Mouse (Mus musculus) hindbrain, embryonic 16.5 days (tissue): ENCODE measurements around the gene A230050P20Rik. TPM values are rescaled to one million over a fixed set of nuclear protein-coding genes. Genes with fewer than 3 reads are reported as not detected.

ENCODE experiments used
- ATAC-seq: fragments of 200-750 bp; cut with Nextera tagmentation; 2 replicates; pipeline ENCODE4 v1.8.0; 2017; ENCODE audit warnings: moderate TSS enrichment, moderate library complexity
- H3K27ac ChIP-seq: fragments of 300-500 bp; sonication (generic); 2 replicates; pipeline ENCODE4 v1.5.1; 2014; ENCODE audit warnings: low read depth, mild to moderate bottlenecking, control low read depth, low read length, moderate library complexity
- H3K27me3 ChIP-seq: fragments of 300-500 bp; sonication (generic); replicated peaks from 2 replicates; pipeline ENCODE4 v1.6.1; 2014; ENCODE audit warnings: low read length; ENCODE audit not compliant: control insufficient read depth, insufficient read depth
- H3K36me3 ChIP-seq: fragments of 300-500 bp; sonication (generic); 2 replicates; pipeline ENCODE4 v1.6.1; 2014; ENCODE audit warnings: mild to moderate bottlenecking, low read length, moderate library complexity, mixed read lengths; ENCODE audit not compliant: control insufficient read depth, insufficient read depth
- H3K4me1 ChIP-seq: fragments of 300-500 bp; sonication (generic); 2 replicates; pipeline ENCODE4 v1.6.1; 2014; ENCODE audit warnings: low read depth, low read length; ENCODE audit not compliant: control insufficient read depth, insufficient read depth
- H3K4me2 ChIP-seq: fragments of 300-500 bp; sonication (generic); 2 replicates; pipeline ENCODE4 v1.6.1; 2014; ENCODE audit warnings: mild to moderate bottlenecking, low read length, control low read depth, moderate library complexity
- H3K4me3 ChIP-seq: fragments of 300-500 bp; sonication (generic); 2 replicates; pipeline ENCODE4 v1.5.1; 2014; ENCODE audit warnings: mild to moderate bottlenecking, low read length, control low read depth, moderate library complexity
- H3K9ac ChIP-seq: fragments of 300-500 bp; sonication (generic); 2 replicates; pipeline ENCODE4 v1.6.1; 2014; ENCODE audit warnings: low read depth, mild to moderate bottlenecking, control low read depth, low read length, moderate library complexity
- H3K9me3 ChIP-seq: fragments of 300-500 bp; sonication (generic); 2 replicates; pipeline ENCODE4 v1.6.1; 2014; ENCODE audit warnings: mild to moderate bottlenecking, low read length, moderate library complexity; ENCODE audit not compliant: control insufficient read depth
- WGBS: fragments of 180-500 bp; shearing (Covaris S2); extraction: QIAGEN DNeasy Blood & Tissue Kit; methylation state at CpG from one replicate; pipeline ENCODE4 v1.1.7; 2014; 5-methylcytosine and 5-hydroxymethylcytosine counted together
- polyA plus RNA-seq: library from polyadenylated mRNA; unstranded; fragments of >200 nt; fragmentation: Nextera tagmentation; extraction: Ambion mirVana; gene quantifications from 2 replicates; pipeline ENCODE4 v1.2.1, GENCODE M21; 2015

A230050P20Rik gene
- polyA plus RNA-seq, 1 experiment from 2014 or later, result 22.6 TPM

GRCm38 (mm10) chr9:20870211-20871173, 2.0 kb downstream of the A230050P20Rik start:
- H3K36me3 ChIP-seq, result no peaks in the 10 kb centered on the region
- H3K9me3 ChIP-seq, result no peaks in the 10 kb centered on the region
- H3K27me3 ChIP-seq, result peaks cover 23% of the 10 kb centered on the region
- H3K4me3 ChIP-seq, result no peak overlapping the region
- ATAC-seq, result no peak
- no peak overlapping the region for H3K27ac ChIP-seq
- H3K4me1 ChIP-seq, result 0 out of 2 replicates have a peak, but pooled peaks cover 2% of the 10 kb centered on the region
- H3K9ac ChIP-seq, result no peak overlapping the region
- H3K4me2 ChIP-seq, result no peak overlapping the region
- 76% methylated on average over 12 of the region's 12 CpGs for WGBS

- H3K9ac ChIP-seq, result no peak overlapping the region
- no peak overlapping the region for H3K4me2 ChIP-seq
- no peak for ATAC-seq
- no peak overlapping the region for H3K27ac ChIP-seq
- H3K36me3 ChIP-seq, result no peaks in the 10 kb centered on the region
- no peak overlapping the region for H3K4me3 ChIP-seq
- 91% methylated on average over 10 of the region's 10 CpGs for WGBS
- peaks cover 6% of the 10 kb centered on the region for H3K4me1 ChIP-seq
- no peaks in the 10 kb centered on the region for H3K9me3 ChIP-seq
- H3K27me3 ChIP-seq, result peaks cover 21% of the 10 kb centered on the region
These were observed 4.5 kb downstream of the A230050P20Rik start for GRCm38 (mm10) chr9:20872991-20873390.

GRCm38 (mm10) chr9:20873521-20873920, 5.1 kb downstream of the A230050P20Rik start:
- Histone ChIP-seq H3K9me3 (no peaks in the 10 kb centered on the region), H3K4me1 (peaks cover 5% of the 10 kb centered on the region), H3K36me3 (no peaks in the 10 kb centered on the region), H3K4me2 (no peak overlapping the region), H3K9ac (no peak overlapping the region; the same call in 1 of the 2 replicates), H3K27me3 (peaks cover 18% of the 10 kb centered on the region), H3K27ac (no peak overlapping the region), H3K4me3 (no peak overlapping the region)
- WGBS, result 92% methylated on average over 12 of the region's 12 CpGs
- ATAC-seq, result no peak

- 65% methylated on average over 23 of the region's 23 CpGs for WGBS
- Histone ChIP-seq H3K36me3 (no peaks in the 10 kb centered on the region), H3K27ac (no peak overlapping the region), H3K9ac (no peak overlapping the region), H3K4me2 (no peak overlapping the region), H3K27me3 (peaks cover 7% of the 10 kb centered on the region), H3K9me3 (no peaks in the 10 kb centered on the region), H3K4me3 (no peak overlapping the region), H3K4me1 (peaks cover 4% of the 10 kb centered on the region)
- ATAC-seq, result no peak
These were observed 6.8 kb downstream of the A230050P20Rik start for GRCm38 (mm10) chr9:20875021-20875790.

GRCm38 (mm10) chr9:20876318-20877117, 8.1 kb downstream of the A230050P20Rik start:
- peaks cover 4% of the 10 kb centered on the region for H3K4me1 ChIP-seq

GRCm38 (mm10) chr9:20877118-20878040, 8.9 kb downstream of the A230050P20Rik start:
- H3K9ac ChIP-seq, result peak overlapping the region; percentile 54
- no peak for ATAC-seq
- whole genome bisulfite sequencing, result 36% methylated on average over 14 of the region's 14 CpGs
- peak overlapping the region; percentile 67 for H3K27ac ChIP-seq
- H3K4me3 ChIP-seq, result peak overlapping the region; percentile 44
- peaks cover 4% of the 10 kb centered on the region for H3K4me1 ChIP-seq
- H3K9me3 ChIP-seq, result no peaks in the 10 kb centered on the region
- no peaks in the 10 kb centered on the region; the same call in 1 of the 2 replicates for H3K27me3 ChIP-seq
- peak overlapping the region; percentile 64 for H3K4me2 ChIP-seq
- H3K36me3 ChIP-seq, result no peaks in the 10 kb centered on the region

More at GRCm38 (mm10) chr9:20876318-20877117, 8.1 kb downstream of the A230050P20Rik start:
- no peak for ATAC-seq
- Histone ChIP-seq H3K36me3 (no peaks in the 10 kb centered on the region), H3K4me2 (no peak overlapping the region), H3K9ac (no peak overlapping the region), H3K4me3 (no peak overlapping the region), H3K27ac (no peak overlapping the region), H3K27me3 (no peaks in the 10 kb centered on the region; the same call in 1 of the 2 replicates), H3K9me3 (no peaks in the 10 kb centered on the region)
- 71% methylated on average over 9 of the region's 9 CpGs for WGBS

- peak; percentile 96 for ATAC-seq
- Histone ChIP-seq H3K27ac (peak overlapping the region; percentile 90), H3K9ac (peak overlapping the region; percentile 75), H3K27me3 (no peaks in the 10 kb centered on the region), H3K9me3 (no peaks in the 10 kb centered on the region), H3K4me2 (peak overlapping the region; percentile 64), H3K4me1 (peaks cover 4% of the 10 kb centered on the region), H3K36me3 (no peaks in the 10 kb centered on the region), H3K4me3 (peak overlapping the region; percentile 44)
- WGBS, result 0% methylated on average over 64 of the region's 69 CpGs
These were observed 9.7 kb downstream of the A230050P20Rik start for GRCm38 (mm10) chr9:20878041-20878709.
